Mouse (Mus musculus) B cell, adult 2 months (primary cell): Measurements from ENCODE around the gene Sarnp.
"Not testable (repeated sequence)": the region's sequence is repeated elsewhere in the genome, so short reads cannot be mapped to it uniquely, and the experiment has no call there.

Source experiments
- DNase-seq, 2 experiments: peaks; one replicate each; pipeline ENCODE4 v3.0.0; 2022

Sarnp gene

GRCm38 (mm10) chr10:128821358-128822056, 4.4 kb downstream of the Sarnp start, which contains the start of gene Ormdl2:
Ormdl2 (minus strand) TSS chr10:128821645.
- peak; percentile 96 to 97 for DNase-seq

DNA sequence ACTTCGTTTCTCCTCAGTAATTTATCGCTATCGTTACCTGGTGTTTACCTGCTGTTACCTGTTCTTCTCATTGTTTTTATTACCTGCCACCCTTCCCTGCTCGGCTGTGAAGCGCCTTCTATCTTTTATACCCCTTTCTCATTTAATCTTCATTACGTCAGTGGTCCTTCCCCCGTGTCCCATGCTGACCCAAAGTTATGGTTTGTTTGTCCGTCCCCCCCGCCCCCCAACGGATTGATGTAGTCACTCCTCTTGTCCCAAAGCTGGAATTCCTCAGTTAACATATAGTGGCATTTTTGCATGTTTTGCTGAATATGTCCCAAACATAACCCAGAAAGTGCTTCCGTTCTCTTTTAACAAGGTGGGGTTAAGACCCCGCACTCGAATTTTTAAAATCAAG, 5.0 kb downstream of the Sarnp start:
- DNase-seq, result no peak

DNA sequence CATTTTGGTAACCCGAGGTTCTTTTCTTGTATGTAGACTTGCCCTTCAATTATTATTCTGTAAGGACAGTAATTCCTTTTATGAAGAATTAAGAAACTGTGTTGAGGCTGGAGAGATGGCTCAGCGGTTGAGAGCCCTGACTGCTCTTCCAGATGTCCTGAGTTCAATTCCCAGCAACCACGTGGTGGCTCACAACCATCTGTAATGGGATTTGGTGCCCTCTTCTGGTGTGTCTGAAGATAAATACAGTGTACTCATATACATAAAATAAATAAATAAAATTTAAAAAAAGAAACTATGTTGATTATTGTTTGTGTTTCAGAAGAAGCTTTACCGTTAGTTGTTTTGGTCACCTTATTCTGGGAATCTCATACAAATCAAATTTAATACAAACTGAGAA, 6.0 kb downstream of the Sarnp start:
- DNase-seq, result not testable (repeated sequence)

GRCm38 (mm10) chr10:128823821-128824220, 6.7 kb downstream of the Sarnp start:
- no peak for DNase-seq

GRCm38 (mm10) chr10:128837400-128837799, 20.3 kb downstream of the Sarnp start:
- DNase-seq, result no peak

GRCm38 (mm10) chr10:128839434-128839833, 22.3 kb downstream of the Sarnp start:
- DNase-seq, result no peak

DNA sequence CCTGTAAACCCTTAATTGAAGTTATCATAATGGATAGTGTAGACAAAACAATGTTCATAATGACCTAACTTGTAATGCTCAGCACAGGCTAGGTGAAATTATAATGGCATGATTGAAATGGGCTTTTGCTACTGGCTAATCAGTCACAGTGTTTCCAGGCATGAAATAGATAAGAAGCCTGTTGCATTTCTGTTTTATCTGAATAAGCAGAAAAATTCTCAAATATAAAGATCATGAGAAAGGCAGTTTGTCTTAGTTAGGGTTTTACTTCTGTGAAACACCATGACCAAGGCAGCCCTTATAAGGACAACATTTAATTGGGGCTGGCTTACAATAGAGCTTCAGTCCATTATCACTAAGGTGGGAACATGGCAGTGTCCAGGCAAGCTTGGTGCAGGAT, 23.5 kb downstream of the Sarnp start:
- no peak for DNase-seq

DNA sequence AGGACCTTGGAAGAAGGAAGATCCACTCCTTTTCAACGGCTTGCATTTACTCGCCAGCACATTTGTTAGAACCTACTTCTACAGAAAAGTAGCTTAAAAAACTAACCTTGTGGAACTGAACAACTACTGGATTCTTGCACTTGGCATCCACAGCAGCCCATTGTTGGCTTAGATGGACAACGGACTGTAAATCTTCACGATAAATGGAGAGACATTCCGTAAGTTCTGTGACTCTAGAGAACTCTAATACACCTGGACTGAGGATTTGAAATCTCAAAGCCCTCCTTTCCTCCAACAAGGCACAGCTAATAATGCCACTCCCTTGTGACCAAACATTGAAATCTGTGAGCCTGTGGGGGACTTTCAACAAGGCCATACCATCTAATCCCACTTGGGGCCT, 26.1 kb downstream of the Sarnp start:
- DNase-seq, result no peak

GRCm38 (mm10) chr10:128845516-128845915, 28.4 kb downstream of the Sarnp start:
- DNase-seq, result peak in 1 of 2 experiments; percentile 31

DNA sequence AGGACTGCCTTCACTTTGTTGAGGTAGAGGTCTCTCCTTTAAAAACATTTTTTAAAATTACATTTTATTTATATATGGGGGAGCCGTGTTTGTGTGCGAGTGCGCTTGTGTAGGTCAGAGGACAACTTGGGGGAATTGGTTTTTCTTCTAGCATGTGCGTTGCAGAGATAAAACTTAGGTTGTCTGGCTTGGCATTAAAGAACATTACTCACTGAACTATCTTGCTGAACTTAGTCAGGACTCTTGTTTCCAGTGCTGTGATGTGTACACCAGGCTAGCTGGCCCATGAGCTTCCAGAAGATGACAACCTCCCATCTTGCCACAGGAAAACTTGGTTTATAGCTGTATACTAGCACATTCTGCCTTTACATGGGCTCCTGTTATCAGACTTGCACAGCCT, 29.5 kb downstream of the Sarnp start:
- no peak for DNase-seq

DNA sequence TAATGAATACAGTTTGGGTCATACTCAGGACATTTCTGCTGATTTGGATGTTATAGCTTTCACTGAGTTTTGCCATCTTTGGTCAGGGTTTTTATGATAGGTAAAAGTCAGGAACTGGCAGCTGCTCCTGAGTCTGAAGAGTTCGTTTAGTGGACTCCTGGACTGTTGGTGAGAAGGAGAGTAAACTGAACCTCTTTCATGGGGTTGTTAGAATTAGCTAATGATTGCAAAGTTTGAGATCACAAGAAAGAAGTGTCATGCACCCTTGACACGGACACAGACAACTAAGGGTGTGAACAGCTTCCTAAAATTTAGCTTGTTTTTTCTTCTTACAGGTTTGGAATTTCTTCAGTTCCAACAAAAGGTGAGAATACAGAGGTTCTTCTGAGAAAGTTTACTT, 31.3 kb downstream of the Sarnp start:
- DNase-seq, result no peak

GRCm38 (mm10) chr10:128850339-128850738, 33.2 kb downstream of the Sarnp start:
- no peak for DNase-seq

GRCm38 (mm10) chr10:128861176-128861575, 44.0 kb downstream of the Sarnp start:
- peak in 1 of 2 experiments; percentile 15 for DNase-seq

DNA sequence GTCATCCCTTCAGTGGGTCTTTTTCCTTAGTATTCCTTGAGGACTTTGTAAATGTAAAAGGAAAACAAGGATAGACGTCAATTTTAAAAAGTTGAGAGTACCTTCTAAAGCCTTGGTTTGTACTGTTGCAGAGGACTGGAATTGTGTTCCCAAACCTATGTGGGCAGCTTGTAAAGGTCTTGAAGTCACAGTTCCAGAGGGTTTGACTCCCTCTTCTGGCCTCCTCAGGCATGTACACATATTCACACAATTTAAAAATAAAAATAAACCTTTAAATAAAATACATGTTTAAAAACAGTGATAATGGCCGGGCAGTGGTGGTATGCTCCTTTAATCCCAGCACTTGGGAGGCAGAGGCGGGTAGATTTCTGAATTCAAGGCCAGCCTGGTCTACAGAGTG, 48.9 kb downstream of the Sarnp start:
- DNase-seq, result peak; percentile 34 to 35

- DNase-seq, result no peak
These were observed 49.4 kb downstream of the Sarnp start for GRCm38 (mm10) chr10:128866518-128866917.

- no peak for DNase-seq
These were observed 53.2 kb downstream of the Sarnp start for GRCm38 (mm10) chr10:128870341-128870740.

DNA sequence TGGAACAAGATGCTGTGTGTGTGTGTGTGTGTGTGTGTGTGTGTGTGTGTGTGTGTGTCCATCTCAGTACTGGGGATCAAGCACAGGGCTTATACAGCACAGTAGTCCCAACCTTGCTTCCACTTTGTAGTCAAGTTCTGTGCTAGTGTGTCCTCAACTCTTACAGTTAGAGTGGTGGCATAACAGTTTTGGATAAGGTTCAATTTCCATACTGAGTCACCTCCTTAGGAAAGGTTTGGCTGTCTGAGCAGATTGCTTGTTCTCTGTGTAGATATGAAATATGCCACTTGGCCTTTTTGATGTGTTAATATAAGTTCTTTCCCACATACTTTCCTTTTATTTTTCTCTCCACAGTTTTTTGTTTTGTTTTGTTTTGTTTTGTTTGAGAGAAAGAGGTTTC, 61.2 kb downstream of the Sarnp start:
- DNase-seq, result no peak

DNA sequence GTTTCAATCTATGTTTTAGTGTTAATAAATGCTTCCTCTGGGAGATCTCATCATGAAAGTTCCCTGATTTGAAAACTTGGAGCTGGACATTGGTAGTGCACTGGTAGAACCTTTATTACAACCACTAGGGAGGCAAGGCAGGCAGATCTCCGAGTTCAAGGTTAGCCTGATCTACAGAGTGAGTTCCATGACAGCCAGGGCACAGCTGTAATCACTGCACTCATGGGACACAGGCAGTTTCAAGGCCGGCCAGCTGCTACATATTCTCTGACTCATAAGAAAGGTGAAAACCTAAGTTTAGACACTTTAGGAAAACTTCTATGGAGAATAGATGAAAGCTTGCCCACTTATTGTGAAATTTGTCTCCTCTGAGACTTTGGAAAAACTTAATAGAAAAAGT, 61.7 kb downstream of the Sarnp start:
- DNase-seq, result no peak

GRCm38 (mm10) chr10:128882067-128882466, 64.9 kb downstream of the Sarnp start:
- DNase-seq, result no peak

DNA sequence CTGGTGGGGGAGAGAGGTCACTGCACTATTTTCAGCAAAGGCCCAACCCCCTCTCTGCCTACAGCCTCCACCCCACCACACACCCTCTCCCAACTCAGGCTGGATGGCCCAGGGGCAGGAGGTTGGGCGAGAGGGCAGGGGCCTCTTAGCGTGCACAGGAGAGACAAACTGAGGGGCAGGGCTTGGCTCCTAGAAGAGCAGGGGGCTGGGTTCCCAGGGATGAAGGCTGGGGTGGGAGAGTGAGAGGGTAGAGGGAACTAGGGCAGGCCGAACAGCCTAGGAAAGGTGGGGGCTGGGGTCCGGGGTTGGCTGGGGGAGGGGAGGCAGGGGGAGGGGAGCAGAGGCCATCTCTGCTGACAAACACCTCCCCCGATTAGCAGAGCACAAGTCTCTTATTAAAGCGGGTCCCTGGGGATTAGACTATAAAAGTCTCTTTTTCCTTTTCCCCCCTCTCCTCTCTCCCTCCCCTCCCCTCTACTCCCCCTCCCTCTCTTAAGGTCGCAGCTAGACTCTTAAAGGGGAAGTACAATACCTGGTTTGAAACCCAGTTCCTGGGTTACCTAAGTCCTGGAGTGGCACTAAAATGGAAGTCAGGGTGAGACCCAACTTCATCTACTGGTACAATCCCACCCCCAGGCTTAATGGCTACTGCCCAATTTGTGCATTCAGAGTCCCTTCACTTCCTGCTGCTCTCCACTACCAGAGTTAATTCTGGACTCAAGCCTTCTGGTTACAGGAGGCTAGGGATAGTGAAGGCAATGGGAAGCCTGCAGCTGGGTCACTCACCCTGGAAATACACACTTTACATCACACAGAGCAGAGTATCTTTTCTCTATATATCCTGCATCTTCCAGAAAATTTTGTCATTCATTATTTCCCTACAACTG, 72.1 kb downstream of the Sarnp start:
- peak; percentile 14 to 26 for DNase-seq

DNA sequence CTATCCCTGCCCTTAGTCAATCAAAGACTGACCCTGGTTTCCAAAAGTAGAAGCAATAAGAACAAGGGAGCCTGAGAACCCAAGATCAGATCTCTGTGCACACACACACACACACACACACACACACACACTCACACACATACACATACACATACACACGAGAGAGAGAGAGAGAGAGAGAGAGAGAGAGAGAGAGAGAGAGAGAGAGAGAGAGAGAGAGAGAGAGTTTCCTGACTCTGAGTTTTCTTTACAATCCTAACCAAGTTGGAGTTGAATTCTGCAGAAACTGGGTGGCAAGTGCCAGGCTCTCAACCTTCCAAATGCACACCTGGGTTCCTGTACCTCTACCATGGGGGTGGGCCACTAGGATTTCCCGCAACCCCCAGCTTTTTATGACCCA, 72.7 kb downstream of the Sarnp start:
- no peak for DNase-seq

DNA sequence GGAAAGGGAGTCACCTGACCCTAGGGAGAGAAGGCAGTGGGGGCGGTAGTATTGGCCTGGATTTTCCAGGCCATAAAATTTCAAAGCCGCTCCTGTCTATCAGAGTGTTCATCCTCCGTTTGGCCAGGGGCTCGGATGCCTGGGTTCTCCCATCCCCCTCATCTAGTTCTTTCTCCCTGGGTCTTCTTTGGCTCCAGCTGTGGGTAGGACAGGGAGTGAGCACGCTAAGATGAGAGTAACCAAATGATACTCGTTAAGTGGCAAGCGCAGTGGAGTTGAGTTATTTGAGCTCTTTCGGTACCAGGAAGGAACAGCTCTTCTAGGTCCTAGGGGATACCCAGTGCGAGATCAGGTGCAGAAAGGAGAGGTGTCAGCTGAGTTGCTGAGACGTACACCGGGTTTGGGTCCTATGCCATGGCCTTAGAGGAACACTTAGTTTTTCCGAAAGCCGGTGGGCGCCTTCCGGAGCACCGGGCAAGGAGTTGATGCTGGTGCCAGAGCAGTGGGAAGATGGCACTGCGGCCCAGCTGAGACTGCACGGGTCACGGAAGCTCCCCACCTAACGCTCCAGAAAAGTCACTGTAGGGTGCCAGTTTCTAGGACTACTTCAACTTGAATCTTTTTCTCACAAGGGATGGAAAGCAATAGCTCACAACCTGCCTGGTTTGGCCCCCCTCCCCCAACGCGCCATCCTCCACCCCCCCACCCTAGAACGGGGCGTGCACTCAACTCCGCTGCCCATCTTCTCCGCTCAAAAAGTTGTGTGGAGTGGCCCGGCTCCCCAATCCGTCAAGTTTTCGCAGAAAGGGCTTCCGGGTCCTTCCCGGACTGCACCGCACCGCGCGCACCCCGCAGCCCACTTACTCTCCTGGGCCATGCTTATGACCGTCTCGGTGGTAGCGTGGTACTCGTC, 73.5 kb downstream of the Sarnp start:
- DNase-seq, result peak; percentile 39 to 40
